Mouse (Mus musculus) thymus, adult 2 months (tissue): ENCODE results near the gene Dcn. TPM values are rescaled to one million over a fixed set of nuclear protein-coding genes. Genes with fewer than 3 reads are reported as not detected.

ENCODE experiments used
- DNase-seq: peaks from one replicate; pipeline ENCODE4 v3.0.0; 2021
- H3K27ac ChIP-seq: fragments of 200-500 bp; 2 replicates; pipeline ENCODE4 v1.5.1; 2012; ENCODE audit warnings: low read length, control low read depth; ENCODE audit not compliant: control insufficient read depth, insufficient read depth
- H3K27me3 ChIP-seq: fragments of 200-500 bp; 2 replicates; pipeline ENCODE4 v1.6.1; 2012; ENCODE audit warnings: mild to moderate bottlenecking, low read length, moderate library complexity, mixed read lengths; ENCODE audit not compliant: control insufficient read depth, insufficient read depth
- H3K36me3 ChIP-seq: fragments of 200-500 bp; 2 replicates; pipeline ENCODE4 v1.6.1; 2012; ENCODE audit warnings: mild to moderate bottlenecking, low read length, moderate library complexity; ENCODE audit not compliant: control insufficient read depth, insufficient read depth
- H3K4me1 ChIP-seq: fragments of 200-500 bp; replicated peaks from 2 replicates; pipeline ENCODE4 v1.6.1; 2012; ENCODE audit warnings: low read length; ENCODE audit not compliant: control insufficient read depth, insufficient read depth
- H3K4me3 ChIP-seq: fragments of 200-500 bp; 2 replicates; pipeline ENCODE4 v1.5.1; 2012; ENCODE audit warnings: mild to moderate bottlenecking, low read length, control low read depth, moderate library complexity; ENCODE audit not compliant: control insufficient read depth, insufficient read depth
- CTCF ChIP-seq: fragments of 200-500 bp; IDR thresholded peaks from 2 replicates; pipeline ENCODE4 v1.5.1; 2012; ENCODE audit warnings: mild to moderate bottlenecking, control low read depth, low read length, moderate library complexity, borderline replicate concordance; ENCODE audit not compliant: control insufficient read depth, poor library complexity, insufficient read depth; ENCODE audit errors: extremely low read depth
- POLR2A ChIP-seq: fragments of 200-500 bp; IDR thresholded peaks from 2 replicates; pipeline ENCODE4 v1.6.1; 2012; ENCODE audit warnings: mild to moderate bottlenecking, low read length, control low read depth, moderate library complexity; ENCODE audit not compliant: control insufficient read depth, poor library complexity, insufficient read depth; ENCODE audit errors: extremely low read depth
- WGBS: fragments of 180-500 bp; shearing (Covaris S2); methylation state at CpG from one replicate; pipeline ENCODE4 v1.1.7; 2018; 5-methylcytosine and 5-hydroxymethylcytosine counted together
- polyA plus RNA-seq: library from polyadenylated mRNA; depleted of rRNA; stranded (reverse); fragments of >200 nt; gene quantifications from 2 replicates; pipeline ENCODE4 v1.2.3, GENCODE M21; 2012

Dcn gene
- polyA plus RNA-seq, 1 experiment: 95.1 TPM

GRCm38 (mm10) chr10:97485151-97485550, 5.7 kb downstream of the Dcn start:
- DNase-seq: no peak
- TF ChIP-seq POLR2A (no peak), CTCF (no peak)
- H3K27me3 ChIP-seq: no peaks in the 10 kb centered on the region
- H3K27ac ChIP-seq: no peak overlapping the region
- no peaks in the 10 kb centered on the region for H3K4me1 ChIP-seq
- WGBS: 84% methylated on average over 2 of the region's 2 CpGs
- no peak overlapping the region for H3K4me3 ChIP-seq
- H3K36me3 ChIP-seq: no peaks in the 10 kb centered on the region

GRCm38 (mm10) chr10:97486085-97486484, 6.7 kb downstream of the Dcn start:
- TF ChIP-seq CTCF: no peak
- no peak for TF ChIP-seq POLR2A
- Histone ChIP-seq H3K27me3 (no peaks in the 10 kb centered on the region), H3K27ac (no peak overlapping the region)

GRCm38 (mm10) chr10:97487269-97487989, 8.0 kb downstream of the Dcn start:
- DNase-seq: no peak
- TF ChIP-seq POLR2A (no peak), CTCF (no peak)
- Histone ChIP-seq H3K27me3 (no peaks in the 10 kb centered on the region), H3K4me3 (no peak overlapping the region), H3K4me1 (no peaks in the 10 kb centered on the region), H3K36me3 (no peaks in the 10 kb centered on the region), H3K27ac (no peak overlapping the region)
- 96% methylated on average over 6 of the region's 6 CpGs for WGBS

More at GRCm38 (mm10) chr10:97486085-97486484, 6.7 kb downstream of the Dcn start:
- H3K4me3 ChIP-seq: no peak overlapping the region
- H3K4me1 ChIP-seq: no peaks in the 10 kb centered on the region
- DNase-seq: no peak
- H3K36me3 ChIP-seq: no peaks in the 10 kb centered on the region

- no peaks in the 10 kb centered on the region for H3K4me1 ChIP-seq
- H3K4me3 ChIP-seq: no peak overlapping the region
- TF ChIP-seq POLR2A (no peak), CTCF (no peak)
- DNase-seq: no peak
- 93% methylated on average over 4 of the region's 4 CpGs for WGBS
- H3K27ac ChIP-seq: no peak overlapping the region
- no peaks in the 10 kb centered on the region for H3K36me3 ChIP-seq
- no peaks in the 10 kb centered on the region for H3K27me3 ChIP-seq
Measured at GRCm38 (mm10) chr10:97492367-97492980, 13.1 kb downstream of the Dcn start.

- TF ChIP-seq POLR2A: no peak
- no peak for TF ChIP-seq CTCF
- Histone ChIP-seq H3K4me3 (no peak overlapping the region), H3K27ac (no peak overlapping the region), H3K4me1 (no peaks in the 10 kb centered on the region), H3K36me3 (no peaks in the 10 kb centered on the region), H3K27me3 (no peaks in the 10 kb centered on the region)
- DNase-seq: no peak
- 74% methylated on average over 5 of the region's 5 CpGs for WGBS
Measured at GRCm38 (mm10) chr10:97497646-97498045, 18.2 kb downstream of the Dcn start.

- H3K4me1 ChIP-seq: no peaks in the 10 kb centered on the region
- DNase-seq: no peak
- WGBS: 90% methylated on average over 3 of the region's 3 CpGs
- no peak overlapping the region for H3K27ac ChIP-seq
- H3K36me3 ChIP-seq: no peaks in the 10 kb centered on the region
- no peaks in the 10 kb centered on the region for H3K27me3 ChIP-seq
- no peak overlapping the region for H3K4me3 ChIP-seq
- TF ChIP-seq POLR2A (no peak), CTCF (no peak)
Measured at GRCm38 (mm10) chr10:97523366-97523765, 44.0 kb downstream of the Dcn start.

GRCm38 (mm10) chr10:97535697-97536096, 56.3 kb downstream of the Dcn start:
- Histone ChIP-seq H3K27me3 (no peaks in the 10 kb centered on the region), H3K36me3 (no peaks in the 10 kb centered on the region), H3K4me1 (no peaks in the 10 kb centered on the region), H3K4me3 (no peak overlapping the region), H3K27ac (no peak overlapping the region)
- WGBS: 90% methylated on average over 4 of the region's 4 CpGs
- DNase-seq: no peak
- no peak for TF ChIP-seq POLR2A
- TF ChIP-seq CTCF: no peak
